Mouse (Mus musculus) MEL (cell line): Measurements from ENCODE around the gene Rad54l2. TPM values are rescaled to one million over a fixed set of nuclear protein-coding genes. Genes with fewer than 3 reads are reported as not detected.

Experiments used
- DNase-seq: peaks from one replicate; pipeline ENCODE4 v3.0.0; 2011; ENCODE audit warnings: low read depth, low spot score
- H3K27ac ChIP-seq: 2 replicates; pipeline ENCODE4 v1.5.1; 2012; ENCODE audit warnings: low read depth, mild to moderate bottlenecking, control low read depth, low read length, moderate library complexity; ENCODE audit not compliant: control insufficient read depth
- H3K27me3 ChIP-seq, 2 experiments: fragments of 150-350 bp in 1 of 2; sonication (generic) in 1 of 2; 2 replicates each; pipeline ENCODE4 v1.6.1; 2012; ENCODE audit warnings: low read length in 2 of 2, mild to moderate bottlenecking in 2 of 2, improper control_type of control experiment in 1 of 2, moderate library complexity in 1 of 2; ENCODE audit not compliant: insufficient read depth in 2 of 2, control insufficient read depth in 1 of 2
- H3K36me3 ChIP-seq, 2 experiments: 2 replicates each; pipeline ENCODE4 v1.6.1; 2012 to 2014; ENCODE audit warnings: low read length in 2 of 2, improper control_type of control experiment in 1 of 2, inconsistent platforms in 1 of 2, mild to moderate bottlenecking in 1 of 2; ENCODE audit not compliant: insufficient read depth in 2 of 2, control insufficient read depth in 1 of 2
- H3K4me1 ChIP-seq, 2 experiments: fragments of 150-350 bp in 1 of 2; sonication (generic) in 1 of 2; 2 replicates each; pipeline ENCODE4 v1.6.1; 2012; ENCODE audit warnings: low read length in 2 of 2, improper control_type of control experiment in 1 of 2, mild to moderate bottlenecking in 1 of 2; ENCODE audit not compliant: insufficient read depth in 2 of 2, control insufficient read depth in 1 of 2
- H3K4me3 ChIP-seq, 2 experiments: fragments of 150-350 bp in 1 of 2; sonication (generic) in 1 of 2; 2 replicates each; pipeline ENCODE4 v1.5.1; 2012; ENCODE audit warnings: low read depth in 2 of 2, low read length in 2 of 2, mild to moderate bottlenecking in 2 of 2, moderate library complexity in 2 of 2, control low read depth in 1 of 2, improper control_type of control experiment in 1 of 2; ENCODE audit not compliant: control insufficient read depth in 1 of 2, insufficient read depth in 1 of 2
- H3K79me2 ChIP-seq: 2 replicates; pipeline ENCODE4 v1.6.1; 2012; ENCODE audit warnings: mild to moderate bottlenecking, low read length, moderate library complexity; ENCODE audit not compliant: control insufficient read depth, poor library complexity, insufficient read depth
- H3K9ac ChIP-seq: 2 replicates; pipeline ENCODE4 v1.6.1; 2012; ENCODE audit warnings: low read depth, mild to moderate bottlenecking, control low read depth, low read length, moderate library complexity; ENCODE audit not compliant: control insufficient read depth, poor library complexity, severe bottlenecking
- H3K9me3 ChIP-seq: fragments of 150-350 bp; sonication (generic); replicated peaks from 2 replicates; pipeline ENCODE4 v1.6.1; 2012; ENCODE audit warnings: mild to moderate bottlenecking, low read length, improper control_type of control experiment, moderate library complexity; ENCODE audit not compliant: insufficient read depth
- ELF1 ChIP-seq: IDR thresholded peaks from 2 replicates; pipeline ENCODE4 v1.6.1; 2014; ENCODE audit warnings: low read depth, mild to moderate bottlenecking, inconsistent platforms, low read length, improper control_type of control experiment, moderate library complexity
- EP300 ChIP-seq, 2 experiments: IDR thresholded peaks; 2 replicates each; pipeline ENCODE4 v1.6.1; 2011; ENCODE audit warnings: improper control_type of control experiment in 2 of 2, low read length in 2 of 2, low read depth in 1 of 2, mild to moderate bottlenecking in 1 of 2
- ETS1 ChIP-seq: IDR thresholded peaks from 2 replicates; pipeline ENCODE4 v1.6.1; 2012; ENCODE audit warnings: low read depth, mild to moderate bottlenecking, inconsistent platforms, low read length, improper control_type of control experiment, moderate library complexity
- GABPA ChIP-seq: IDR thresholded peaks from 2 replicates; pipeline ENCODE4 v1.6.1; 2012; ENCODE audit warnings: low read depth, mild to moderate bottlenecking, inconsistent platforms, low read length, improper control_type of control experiment, moderate library complexity
- HCFC1 ChIP-seq: IDR thresholded peaks from 2 replicates; pipeline ENCODE4 v1.6.1; 2012; ENCODE audit warnings: low read depth, mild to moderate bottlenecking, inconsistent platforms, low read length, improper control_type of control experiment, moderate library complexity
- KAT2A ChIP-seq: conservative IDR thresholded peaks from 2 replicates; pipeline ENCODE4 v1.6.1; 2012; ENCODE audit warnings: low read depth, low read length, improper control_type of control experiment, inconsistent platforms
- MAZ ChIP-seq: IDR thresholded peaks from 2 replicates; pipeline ENCODE4 v1.6.1; 2012; ENCODE audit warnings: low read depth, mild to moderate bottlenecking, inconsistent platforms, low read length, improper control_type of control experiment
- MEF2A ChIP-seq: IDR thresholded peaks from 2 replicates; pipeline ENCODE4 v1.6.1; 2014; ENCODE audit warnings: low read depth, mild to moderate bottlenecking, inconsistent platforms, low read length, improper control_type of control experiment; ENCODE audit not compliant: poor library complexity, insufficient replicate concordance, severe bottlenecking; ENCODE audit errors: extremely low read depth
- MXI1 ChIP-seq: IDR thresholded peaks from 2 replicates; pipeline ENCODE4 v1.6.1; 2011; ENCODE audit warnings: mild to moderate bottlenecking, low read depth, low read length, improper control_type of control experiment
- MYC ChIP-seq: IDR thresholded peaks from 2 replicates; pipeline ENCODE4 v1.6.1; 2011; ENCODE audit warnings: low read depth, mild to moderate bottlenecking, low read length, improper control_type of control experiment, moderate library complexity
- POLR2A ChIP-seq, 2 experiments: IDR thresholded peaks; 2 replicates each; pipeline ENCODE4 v1.6.1; 2011 to 2012; ENCODE audit warnings: low read length in 2 of 2, mild to moderate bottlenecking in 2 of 2, control low read depth in 1 of 2, improper control_type of control experiment in 1 of 2, low read depth in 1 of 2, moderate library complexity in 1 of 2; ENCODE audit not compliant: control insufficient read depth in 1 of 2, insufficient read depth in 1 of 2, poor library complexity in 1 of 2
- POLR2AphosphoS2 ChIP-seq: IDR thresholded peaks from 2 replicates; pipeline ENCODE4 v1.6.1; 2011; ENCODE audit warnings: low read length, improper control_type of control experiment
- TCF12 ChIP-seq: IDR thresholded peaks from 2 replicates; pipeline ENCODE4 v1.6.1; 2014; ENCODE audit warnings: low read depth, mild to moderate bottlenecking, inconsistent platforms, low read length, improper control_type of control experiment, moderate library complexity
- UBTF ChIP-seq: IDR thresholded peaks from 2 replicates; pipeline ENCODE4 v1.6.1; 2012; ENCODE audit warnings: low read depth, mild to moderate bottlenecking, inconsistent platforms, low read length, improper control_type of control experiment, moderate library complexity, borderline replicate concordance; ENCODE audit not compliant: insufficient read depth
- USF2 ChIP-seq, 2 experiments: IDR thresholded peaks; 2 replicates each; pipeline ENCODE4 v1.6.1; 2011 to 2012; ENCODE audit warnings: improper control_type of control experiment in 2 of 2, low read length in 2 of 2, borderline replicate concordance in 1 of 2, inconsistent platforms in 1 of 2, low read depth in 1 of 2, mild to moderate bottlenecking in 1 of 2; ENCODE audit not compliant: insufficient read depth in 1 of 2
- ZKSCAN1 ChIP-seq: IDR thresholded peaks from 2 replicates; pipeline ENCODE4 v1.6.1; 2012; ENCODE audit warnings: low read depth, mild to moderate bottlenecking, inconsistent platforms, low read length, improper control_type of control experiment, moderate library complexity
- ZMIZ1 ChIP-seq: IDR thresholded peaks from 2 replicates; pipeline ENCODE4 v1.6.1; 2012; ENCODE audit warnings: low read depth, mild to moderate bottlenecking, inconsistent platforms, low read length, improper control_type of control experiment, moderate library complexity
- polyA plus RNA-seq, 2 experiments: library from polyadenylated mRNA; stranded (reverse) in 1 of 2; unstranded in 1 of 2; fragments of >175 nt in 1 of 2; fragments of >200 nt in 1 of 2; gene quantifications; 2 replicates each; pipeline versions ENCODE4 v1.2.1 to v1.2.4; 2012; ENCODE audit warnings: low replicate concordance in 2 of 2, low read depth in 1 of 2; ENCODE audit not compliant: insufficient read length in 2 of 2, insufficient read depth in 1 of 2, missing spikeins in 1 of 2
- total RNA-seq: library from RNA; depleted of rRNA; stranded (reverse); fragments of 300-350 nt; gene quantifications from 2 replicates; pipeline ENCODE4 v1.2.3, GENCODE M21; 2012

Gene Rad54l2
- total and polyA plus RNA-seq, 3 experiments = 11.9 to 27.2 (median 15.5) TPM

- Histone ChIP-seq H3K27ac (no peak overlapping the region), H3K4me3 (no peak overlapping the region), H3K9ac (no peak overlapping the region), H3K79me2 (no peaks in the 10 kb centered on the region), H3K36me3 (peaks cover 0 to 1% of the 10 kb centered on the region in 2 experiments; a peak in 1 of 4 replicates), H3K4me1 (no peaks in the 10 kb centered on the region), H3K27me3 (no peaks in the 10 kb centered on the region), H3K9me3 (no peaks in the 10 kb centered on the region)
- DNase-seq = no peak
- no peak for TF ChIP-seq USF2 (IDR thresholded peaks at IDR 0.05; ENCODE audit: borderline replicate concordance in 1 of 2, insufficient read depth in 1 of 2, low read depth in 1 of 2, low read length in 2 of 2)
- no peak for TF ChIP-seq TCF12
- no peak for TF ChIP-seq KAT2A
- no peak for TF ChIP-seq MXI1
- no peak for TF ChIP-seq POLR2A (IDR thresholded peaks at IDR 0.05; ENCODE audit: control insufficient read depth in 1 of 2, insufficient read depth in 1 of 2, low read depth in 1 of 2, low read length in 2 of 2, poor library complexity in 1 of 2)
- no peak for TF ChIP-seq UBTF
- no peak for TF ChIP-seq HCFC1
- no peak for TF ChIP-seq MEF2A
- no peak for TF ChIP-seq ZMIZ1
- TF ChIP-seq EP300 (IDR thresholded peaks at IDR 0.05; ENCODE audit: low read depth in 1 of 2, low read length in 2 of 2) = no peak
- no peak for TF ChIP-seq POLR2AphosphoS2
- no peak for TF ChIP-seq ZKSCAN1
- no peak for TF ChIP-seq ETS1
- no peak for TF ChIP-seq MAZ
- TF ChIP-seq ELF1 = no peak
- no peak for TF ChIP-seq MYC
- no peak for TF ChIP-seq GABPA
Observed at GRCm38 (mm10) chr9:106663200-106663599, 125.8 kb downstream of the Rad54l2 start.

GRCm38 (mm10) chr9:106659935-106660334, 129.1 kb downstream of the Rad54l2 start:
- no peaks in the 10 kb centered on the region for H3K9me3 ChIP-seq

More at GRCm38 (mm10) chr9:106659935-106660334, 129.1 kb downstream of the Rad54l2 start:
- Histone ChIP-seq H3K36me3 (peaks cover 0 to 1% of the 10 kb centered on the region in 2 experiments; a peak in 1 of 4 replicates), H3K4me3 (no peak overlapping the region), H3K4me1 (no peaks in the 10 kb centered on the region), H3K27ac (no peak overlapping the region), H3K9ac (no peak overlapping the region), H3K27me3 (no peaks in the 10 kb centered on the region), H3K79me2 (no peaks in the 10 kb centered on the region)
- DNase-seq = no peak
- TF ChIP-seq ETS1 (no peak), ZKSCAN1 (peak; percentile 85; the same call in 1 of the 2 replicates)
